In genomic region chr4:142240874-142241273, GRCm38 (mm10) we compare ENCODE assay signal across 17 mouse cellular contexts. TPM values are rescaled to one million over a fixed set of nuclear protein-coding genes. Genes with fewer than 3 reads are reported as not detected.
"Had no signal": no experiment of that assay in that cellular context is flagged by ENCODE, and none has a peak within 500 bp of the region (broad histone marks: within the 10 kb centered on the region; RNA-seq: fewer than 3 reads in every experiment).

No protein-coding gene starts in this region.

- H3K9ac ChIP-seq: limb, embryonic 15.5 days; liver, embryonic 14.5 days; liver, postnatal 0 days; lung, embryonic 14.5 days; midbrain, embryonic 13.5 days had no signal

- H3K4me3 ChIP-seq: left cerebral cortex, adult 2 months; limb, embryonic 15.5 days; midbrain, embryonic 13.5 days had no signal

- H3K27ac ChIP-seq: left cerebral cortex, adult 2 months; liver, embryonic 14.5 days; macrophage; midbrain, embryonic 13.5 days had no signal

- H3K4me2 ChIP-seq: limb, embryonic 15.5 days; liver, embryonic 11.5 days; lung, embryonic 14.5 days; midbrain, embryonic 13.5 days had no signal

- ATAC-seq: liver, postnatal 0 days; lung, postnatal 0 days; midbrain, embryonic 13.5 days had no signal

- H3K9me3 ChIP-seq: limb, embryonic 15.5 days; midbrain, embryonic 13.5 days had no signal

- H3K36me3 ChIP-seq: limb, embryonic 15.5 days; midbrain, embryonic 13.5 days had no signal

- H3K27me3 ChIP-seq: limb, embryonic 15.5 days had no signal

- DNase-seq: kidney, adult 18-20 months; kidney, postnatal 10 days; kidney, postnatal 36 days; layer of hippocampus, postnatal 36 days; left cerebral cortex, postnatal 4 days; liver, postnatal 0 days; lung, embryonic 14.5 days; right cerebral cortex, postnatal 25 days; thymus, adult 18-20 months; thymus, postnatal 36 days had no signal

RNA-seq across cellular contexts. Expression of gene Kazn, which starts 1.7 kb away (rescaled TPM):
- polyA plus RNA-seq: macrophage had no signal
